Mouse (Mus musculus) MEL (cell line): ENCODE measurements around the gene Awat1. TPM values are rescaled to one million over a fixed set of nuclear protein-coding genes. Genes with fewer than 3 reads are reported as not detected.
A peak's percentile ranks its signal among the peaks of the same experiment; 100 is the strongest.

Experiments used
- DNase-seq: peaks from one replicate; pipeline ENCODE4 v3.0.0; 2011; ENCODE audit warnings: low read depth, low spot score
- H3K27ac ChIP-seq: 2 replicates; pipeline ENCODE4 v1.5.1; 2012; ENCODE audit warnings: low read depth, mild to moderate bottlenecking, control low read depth, low read length, moderate library complexity; ENCODE audit not compliant: control insufficient read depth
- H3K27me3 ChIP-seq, 2 experiments: fragments of 150-350 bp in 1 of 2; sonication (generic) in 1 of 2; 2 replicates each; pipeline ENCODE4 v1.6.1; 2012; ENCODE audit warnings: low read length in 2 of 2, mild to moderate bottlenecking in 2 of 2, improper control_type of control experiment in 1 of 2, moderate library complexity in 1 of 2; ENCODE audit not compliant: insufficient read depth in 2 of 2, control insufficient read depth in 1 of 2
- H3K36me3 ChIP-seq, 2 experiments: 2 replicates each; pipeline ENCODE4 v1.6.1; 2012 to 2014; ENCODE audit warnings: low read length in 2 of 2, improper control_type of control experiment in 1 of 2, inconsistent platforms in 1 of 2, mild to moderate bottlenecking in 1 of 2; ENCODE audit not compliant: insufficient read depth in 2 of 2, control insufficient read depth in 1 of 2
- H3K4me1 ChIP-seq, 2 experiments: fragments of 150-350 bp in 1 of 2; sonication (generic) in 1 of 2; 2 replicates each; pipeline ENCODE4 v1.6.1; 2012; ENCODE audit warnings: low read length in 2 of 2, improper control_type of control experiment in 1 of 2, mild to moderate bottlenecking in 1 of 2; ENCODE audit not compliant: insufficient read depth in 2 of 2, control insufficient read depth in 1 of 2
- H3K4me3 ChIP-seq, 2 experiments: fragments of 150-350 bp in 1 of 2; sonication (generic) in 1 of 2; 2 replicates each; pipeline ENCODE4 v1.5.1; 2012; ENCODE audit warnings: low read depth in 2 of 2, low read length in 2 of 2, mild to moderate bottlenecking in 2 of 2, moderate library complexity in 2 of 2, control low read depth in 1 of 2, improper control_type of control experiment in 1 of 2; ENCODE audit not compliant: control insufficient read depth in 1 of 2, insufficient read depth in 1 of 2
- H3K79me2 ChIP-seq: 2 replicates; pipeline ENCODE4 v1.6.1; 2012; ENCODE audit warnings: mild to moderate bottlenecking, low read length, moderate library complexity; ENCODE audit not compliant: control insufficient read depth, poor library complexity, insufficient read depth
- H3K9ac ChIP-seq: 2 replicates; pipeline ENCODE4 v1.6.1; 2012; ENCODE audit warnings: low read depth, mild to moderate bottlenecking, control low read depth, low read length, moderate library complexity; ENCODE audit not compliant: control insufficient read depth, poor library complexity, severe bottlenecking
- H3K9me3 ChIP-seq: fragments of 150-350 bp; sonication (generic); replicated peaks from 2 replicates; pipeline ENCODE4 v1.6.1; 2012; ENCODE audit warnings: mild to moderate bottlenecking, low read length, improper control_type of control experiment, moderate library complexity; ENCODE audit not compliant: insufficient read depth
- BHLHE40 ChIP-seq: IDR thresholded peaks from 2 replicates; pipeline ENCODE4 v1.6.1; 2012; ENCODE audit warnings: low read depth, mild to moderate bottlenecking, inconsistent platforms, low read length, improper control_type of control experiment, borderline replicate concordance
- CHD1 ChIP-seq: IDR thresholded peaks from 2 replicates; pipeline ENCODE4 v1.6.1; 2012; ENCODE audit warnings: low read depth, mild to moderate bottlenecking, inconsistent platforms, low read length, improper control_type of control experiment
- CHD2 ChIP-seq: IDR thresholded peaks from 2 replicates; pipeline ENCODE4 v1.6.1; 2011; ENCODE audit warnings: low read length, improper control_type of control experiment
- CTCF ChIP-seq, 3 experiments: IDR thresholded peaks in 2 of 3; conservative IDR thresholded peaks in 1 of 3; 2 replicates each; pipeline ENCODE4 v1.5.1; 2011 to 2012; ENCODE audit warnings: low read length in 3 of 3, low read depth in 2 of 3, mild to moderate bottlenecking in 2 of 3, improper control_type of control experiment in 1 of 3, inconsistent platforms in 1 of 3, mixed read lengths in 1 of 3, moderate library complexity in 1 of 3; ENCODE audit not compliant: control insufficient read depth in 1 of 3, insufficient read depth in 1 of 3, poor library complexity in 1 of 3, severe bottlenecking in 1 of 3
- ELF1 ChIP-seq: IDR thresholded peaks from 2 replicates; pipeline ENCODE4 v1.6.1; 2014; ENCODE audit warnings: low read depth, mild to moderate bottlenecking, inconsistent platforms, low read length, improper control_type of control experiment, moderate library complexity
- GABPA ChIP-seq: IDR thresholded peaks from 2 replicates; pipeline ENCODE4 v1.6.1; 2012; ENCODE audit warnings: low read depth, mild to moderate bottlenecking, inconsistent platforms, low read length, improper control_type of control experiment, moderate library complexity
- GATA1 ChIP-seq: IDR thresholded peaks from 2 replicates; pipeline ENCODE4 v1.6.1; 2011; ENCODE audit warnings: low read depth, low read length, improper control_type of control experiment
- HCFC1 ChIP-seq: IDR thresholded peaks from 2 replicates; pipeline ENCODE4 v1.6.1; 2012; ENCODE audit warnings: low read depth, mild to moderate bottlenecking, inconsistent platforms, low read length, improper control_type of control experiment, moderate library complexity
- MAFK ChIP-seq: IDR thresholded peaks from 2 replicates; pipeline ENCODE4 v1.6.1; 2011; ENCODE audit warnings: low read depth, mild to moderate bottlenecking, low read length, improper control_type of control experiment, borderline replicate concordance
- MAZ ChIP-seq: IDR thresholded peaks from 2 replicates; pipeline ENCODE4 v1.6.1; 2012; ENCODE audit warnings: low read depth, mild to moderate bottlenecking, inconsistent platforms, low read length, improper control_type of control experiment
- MXI1 ChIP-seq: IDR thresholded peaks from 2 replicates; pipeline ENCODE4 v1.6.1; 2011; ENCODE audit warnings: mild to moderate bottlenecking, low read depth, low read length, improper control_type of control experiment
- NELFE ChIP-seq: IDR thresholded peaks from 2 replicates; pipeline ENCODE4 v1.6.1; 2011; ENCODE audit warnings: low read depth, low read length, improper control_type of control experiment
- POLR2A ChIP-seq, 2 experiments: IDR thresholded peaks; 2 replicates each; pipeline ENCODE4 v1.6.1; 2011 to 2012; ENCODE audit warnings: low read length in 2 of 2, mild to moderate bottlenecking in 2 of 2, control low read depth in 1 of 2, improper control_type of control experiment in 1 of 2, low read depth in 1 of 2, moderate library complexity in 1 of 2; ENCODE audit not compliant: control insufficient read depth in 1 of 2, insufficient read depth in 1 of 2, poor library complexity in 1 of 2
- POLR2AphosphoS2 ChIP-seq: IDR thresholded peaks from 2 replicates; pipeline ENCODE4 v1.6.1; 2011; ENCODE audit warnings: low read length, improper control_type of control experiment
- POLR2AphosphoS5 ChIP-seq: IDR thresholded peaks from 2 replicates; pipeline ENCODE4 v1.6.1; 2012; ENCODE audit warnings: low read depth, borderline replicate concordance, mild to moderate bottlenecking, inconsistent platforms, low read length, moderate library complexity, mixed read lengths
- RCOR1 ChIP-seq: IDR thresholded peaks from 2 replicates; pipeline ENCODE4 v1.6.1; 2012; ENCODE audit warnings: low read depth, mild to moderate bottlenecking, inconsistent platforms, low read length, improper control_type of control experiment
- SIN3A ChIP-seq: IDR thresholded peaks from 2 replicates; pipeline ENCODE4 v1.6.1; 2012; ENCODE audit warnings: low read length, improper control_type of control experiment, inconsistent platforms
- SMC3 ChIP-seq: IDR thresholded peaks from 2 replicates; pipeline ENCODE4 v1.6.1; 2011; ENCODE audit warnings: low read depth, low read length, improper control_type of control experiment
- TAL1 ChIP-seq: IDR thresholded peaks from 2 replicates; pipeline ENCODE4 v1.6.1; 2012; ENCODE audit warnings: mild to moderate bottlenecking, inconsistent platforms, low read length, moderate library complexity, mixed read lengths
- TBP ChIP-seq: IDR thresholded peaks from 2 replicates; pipeline ENCODE4 v1.8.0; 2011; ENCODE audit warnings: low read depth, low read length, improper control_type of control experiment
- USF1 ChIP-seq: IDR thresholded peaks from 2 replicates; pipeline ENCODE4 v1.6.1; 2014; ENCODE audit warnings: low read depth, mild to moderate bottlenecking, inconsistent platforms, low read length, improper control_type of control experiment, moderate library complexity
- USF2 ChIP-seq, 2 experiments: IDR thresholded peaks; 2 replicates each; pipeline ENCODE4 v1.6.1; 2011 to 2012; ENCODE audit warnings: improper control_type of control experiment in 2 of 2, low read length in 2 of 2, borderline replicate concordance in 1 of 2, inconsistent platforms in 1 of 2, low read depth in 1 of 2, mild to moderate bottlenecking in 1 of 2; ENCODE audit not compliant: insufficient read depth in 1 of 2
- ZNF384 ChIP-seq: IDR thresholded peaks from 2 replicates; pipeline ENCODE4 v1.6.1; 2012; ENCODE audit warnings: low read depth, mild to moderate bottlenecking, inconsistent platforms, low read length, improper control_type of control experiment
- polyA plus RNA-seq, 2 experiments: library from polyadenylated mRNA; stranded (reverse) in 1 of 2; unstranded in 1 of 2; fragments of >175 nt in 1 of 2; fragments of >200 nt in 1 of 2; gene quantifications; 2 replicates each; pipeline versions ENCODE4 v1.2.1 to v1.2.4; 2012; ENCODE audit warnings: low replicate concordance in 2 of 2, low read depth in 1 of 2; ENCODE audit not compliant: insufficient read length in 2 of 2, insufficient read depth in 1 of 2, missing spikeins in 1 of 2
- total RNA-seq: library from RNA; depleted of rRNA; stranded (reverse); fragments of 300-350 nt; gene quantifications from 2 replicates; pipeline ENCODE4 v1.2.3, GENCODE M21; 2012

Gene Awat1
- total and polyA plus RNA-seq, 3 experiments: not detected

DNA sequence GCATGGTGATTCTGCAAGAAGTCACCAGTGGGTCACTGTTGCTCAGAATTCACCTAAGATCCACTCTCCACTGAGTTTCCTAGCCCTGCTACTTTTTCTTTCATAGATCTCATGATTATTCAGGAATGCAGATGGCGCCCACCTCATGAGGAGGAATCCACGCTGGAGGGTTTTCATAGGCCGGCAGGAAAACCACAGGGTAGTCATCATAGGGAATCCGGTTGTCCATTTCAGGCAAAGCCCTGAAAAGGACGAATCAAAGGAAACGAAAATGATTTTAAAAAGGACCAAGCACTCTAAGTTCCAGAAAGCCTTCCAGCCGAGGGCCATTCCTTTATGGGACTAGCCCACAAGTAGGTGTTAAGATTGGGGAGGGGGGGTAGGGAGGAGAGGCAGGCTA lies 53.1 kb downstream of the Awat1 start:
- Histone ChIP-seq H3K27me3 (no peaks in the 10 kb centered on the region), H3K4me1 (peaks cover 3 to 5% of the 10 kb centered on the region in 2 experiments), H3K36me3 (peaks cover 0 to 13% of the 10 kb centered on the region in 2 experiments), H3K79me2 (peaks cover 34% of the 10 kb centered on the region), H3K9me3 (no peaks in the 10 kb centered on the region), H3K9ac (peak overlapping the region; percentile 84), H3K27ac (no peak overlapping the region), H3K4me3 (peak overlapping the region; percentile 86 to 92)
- peak; percentile 22 for DNase-seq
- no peak for TF ChIP-seq ZNF384
- no peak for TF ChIP-seq GATA1
- TF ChIP-seq CHD2: no peak
- no peak for TF ChIP-seq CHD1
- no peak for TF ChIP-seq GABPA
- no peak for TF ChIP-seq BHLHE40
- no peak for TF ChIP-seq POLR2AphosphoS5
- no peak for TF ChIP-seq NELFE
- no peak for TF ChIP-seq USF1
- no peak for TF ChIP-seq CTCF (IDR thresholded peaks at IDR 0.05 in 2 of 3, conservative IDR thresholded peaks at IDR 0.05 in 1 of 3; ENCODE audit: control insufficient read depth in 1 of 3, insufficient read depth in 1 of 3, low read depth in 2 of 3, low read length in 3 of 3, poor library complexity in 1 of 3, severe bottlenecking in 1 of 3)
- no peak for TF ChIP-seq HCFC1
- no peak for TF ChIP-seq POLR2AphosphoS2
- no peak for TF ChIP-seq RCOR1

- Histone ChIP-seq H3K9me3 (no peaks in the 10 kb centered on the region), H3K36me3 (peaks cover 0 to 13% of the 10 kb centered on the region in 2 experiments), H3K9ac (peak within 1 kb of the TSS; percentile 97), H3K4me3 (peak within 1 kb of the TSS; percentile 86 to 95), H3K4me1 (peaks cover 3 to 5% of the 10 kb centered on the region in 2 experiments), H3K79me2 (peaks cover 34% of the 10 kb centered on the region), H3K27me3 (no peaks in the 10 kb centered on the region), H3K27ac (peak within 1 kb of the TSS; percentile 95)
- no peak for TF ChIP-seq SMC3
- DNase-seq: no peak
Observed at GRCm38 (mm10) chrX:100625546-100625801, 53.4 kb downstream of the Awat1 start, which contains the start of gene Kif4. Kif4 (plus strand) TSS chrX:100625737.

DNA sequence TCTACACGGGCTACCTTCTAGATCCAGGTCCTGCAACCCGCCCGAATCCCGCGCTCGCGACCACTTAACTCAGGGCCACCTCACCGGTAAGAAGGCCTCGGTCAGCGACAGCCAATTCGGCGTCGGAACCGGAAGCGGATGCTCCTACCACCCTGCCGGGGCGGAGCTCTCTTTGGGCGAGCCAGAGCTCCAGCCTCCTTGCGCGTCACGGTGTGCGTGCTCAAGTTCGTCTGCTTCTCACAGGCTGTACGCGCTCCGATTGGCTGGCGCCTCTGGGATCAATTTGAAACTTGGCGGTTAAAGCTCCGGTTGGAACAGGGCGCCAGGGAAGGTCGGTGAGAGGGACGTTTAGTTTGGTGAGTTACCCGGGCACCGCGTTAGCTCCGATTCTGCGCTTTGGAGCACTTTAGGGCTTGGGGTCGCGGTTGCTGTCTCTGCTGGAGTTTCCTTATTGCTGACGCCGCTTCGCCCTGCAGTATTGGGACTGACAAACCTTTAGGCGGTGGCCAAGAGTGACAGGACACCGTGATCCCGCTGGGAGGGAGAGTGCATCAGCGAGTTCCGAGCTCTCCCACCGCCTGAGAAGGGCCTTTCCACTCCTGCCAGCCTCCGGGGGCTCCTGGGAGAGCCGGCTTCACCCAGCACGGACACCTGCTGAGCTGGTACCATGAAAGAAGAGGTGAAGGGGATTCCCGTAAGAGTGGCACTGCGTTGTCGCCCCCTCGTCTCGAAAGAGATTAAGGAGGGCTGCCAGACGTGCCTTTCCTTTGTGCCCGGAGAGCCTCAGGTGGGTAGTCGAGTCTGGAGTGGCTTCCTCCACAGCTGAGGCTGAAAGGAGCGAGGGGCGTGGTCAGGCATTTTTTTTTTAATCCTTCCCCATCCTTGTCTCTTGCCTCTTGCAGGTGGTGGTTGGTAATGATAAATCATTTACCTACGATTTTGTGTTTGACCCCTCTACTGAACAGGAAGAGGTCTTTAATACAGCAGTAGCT lies 54.0 kb downstream of the Awat1 start, which contains the start of gene Pdzd11:
Gene Pdzd11, minus strand, starts transcription at position 767 of the 992 bp plus-strand sequence.
- Histone ChIP-seq H3K27me3 (no peaks in the 10 kb centered on the region), H3K9me3 (no peaks in the 10 kb centered on the region), H3K27ac (peak within 1 kb of the TSS; percentile 95), H3K9ac (peak within 1 kb of the TSS; percentile 97), H3K4me1 (peaks cover 3 to 5% of the 10 kb centered on the region in 2 experiments), H3K4me3 (peak within 1 kb of the TSS; percentile 86 to 95), H3K79me2 (peaks cover 34% of the 10 kb centered on the region), H3K36me3 (peaks cover 0 to 13% of the 10 kb centered on the region in 2 experiments)
- DNase-seq: peak; percentile 93
- TF ChIP-seq TBP (peak; percentile 64; the same call in 1 of the 2 replicates), SIN3A (peak; percentile 41; the same call in 1 of the 2 replicates), POLR2AphosphoS2 (peak; percentile 70; the same call in 1 of the 2 replicates), SMC3 (no peak), MXI1 (peak; percentile 37; the same call in 1 of the 2 replicates), HCFC1 (peak; percentile 74), ELF1 (peak; percentile 49; the same call in 1 of the 2 replicates), GATA1 (no peak), MAFK (no peak), USF2 (IDR thresholded peaks at IDR 0.05; ENCODE audit: borderline replicate concordance in 1 of 2, insufficient read depth in 1 of 2, low read depth in 1 of 2, low read length in 2 of 2) (no peak), POLR2A (IDR thresholded peaks at IDR 0.05; ENCODE audit: control insufficient read depth in 1 of 2, insufficient read depth in 1 of 2, low read depth in 1 of 2, low read length in 2 of 2, poor library complexity in 1 of 2) (peak; percentile 51 to 78; a peak in 3 of 4 replicates), MAZ (no peak), CHD2 (no peak), NELFE (peak; percentile 79), TAL1 (no peak), CTCF (IDR thresholded peaks at IDR 0.05 in 2 of 3, conservative IDR thresholded peaks at IDR 0.05 in 1 of 3; ENCODE audit: control insufficient read depth in 1 of 3, insufficient read depth in 1 of 3, low read depth in 2 of 3, low read length in 3 of 3, poor library complexity in 1 of 3, severe bottlenecking in 1 of 3) (no peak), GABPA (no peak)
